Comparison of ENCODE assay signal across 8 mouse cellular contexts in genomic region chr11:98796515-98797216, GRCm38 (mm10). TPM values are rescaled to one million over a fixed set of nuclear protein-coding genes. Genes with fewer than 3 reads are reported as not detected.
DNase-seq lines count a peak whose midpoint lies in the region; ATAC-seq and TF ChIP-seq lines count a peak whose summit lies in the region.

No protein-coding gene starts in this region.

- in situ Hi-C loops in ES-E14 (cut with MboI; ENCODE audit: low sequenced_read_pairs in 2 of 2, unreplicated experiment in 2 of 2) = no loop called here

- WGBS in forebrain, embryonic 12.5 days = 3% methylated on average over 23 of the region's 23 CpGs
- WGBS in lung, embryonic 16.5 days = 1% methylated on average over 23 of the region's 23 CpGs

- H3K4me1 ChIP-seq in ES-E14 (ENCODE audit: control insufficient read depth in 2 of 2, insufficient read depth in 2 of 2, low read length in 2 of 2, poor library complexity in 1 of 2) = peaks cover under 1 to 9% of the 10 kb centered on the region in 2 experiments; a peak in 2 of 4 replicates
- peaks cover 19% of the 10 kb centered on the region for H3K4me1 ChIP-seq in bone marrow macrophage, adult 2 months (ENCODE audit: control insufficient read depth, insufficient read depth, low read length)
- H3K4me1 ChIP-seq in forebrain, embryonic 12.5 days = peaks cover 48% of the 10 kb centered on the region
- H3K4me1 ChIP-seq in lung, embryonic 16.5 days (replicated peaks; ENCODE audit: control insufficient read depth, insufficient read depth, low read length) = peaks cover 27% of the 10 kb centered on the region

- peak; percentile 28 for ATAC-seq in forebrain, embryonic 12.5 days (ENCODE audit: low FRiP score)
- peak; percentile 32 for ATAC-seq in lung, embryonic 16.5 days (ENCODE audit: low read depth)

- TF ChIP-seq POLR2A in bone marrow macrophage, adult 2 months (IDR thresholded peaks at IDR 0.05; ENCODE audit: borderline replicate concordance, low read depth, low read length) = no peak

- H3K9me3 ChIP-seq in ES-E14 (ENCODE audit: control insufficient read depth, insufficient read depth, low read depth, low read length) = no peaks in the 10 kb centered on the region
- H3K9me3 ChIP-seq in forebrain, embryonic 12.5 days = no peaks in the 10 kb centered on the region
- H3K9me3 ChIP-seq in lung, embryonic 16.5 days (ENCODE audit: control insufficient read depth, low read length) = no peaks in the 10 kb centered on the region

- peak overlapping the region; percentile 96 for H3K4me2 ChIP-seq in forebrain, embryonic 12.5 days
- peak overlapping the region; percentile 60 for H3K4me2 ChIP-seq in lung, embryonic 16.5 days (ENCODE audit: low read depth, low read length)

- DNase-seq in ES-E14 (ENCODE audit: low read depth, low spot score) = no peak
- peak; percentile 72 to 76 for DNase-seq in heart, postnatal 14 days
- DNase-seq in layer of hippocampus, adult 18-20 months (ENCODE audit: low spot score in 2 of 2) = peak; percentile 72 to 79
- DNase-seq in retina, embryonic 14.5 days (ENCODE audit: low spot score) = peak; percentile 85
- DNase-seq in c-Kit-positive CD71-positive TER-119-positive erythroid progenitor cells, embryonic 14.5 days (ENCODE audit: low spot score) = no peak

- TF ChIP-seq CTCF in bone marrow macrophage, adult 2 months (IDR thresholded peaks at IDR 0.05; ENCODE audit: low read depth, low read length) = no peak

- H3K9ac ChIP-seq in ES-E14 (ENCODE audit: insufficient read depth, low read depth, low read length, poor library complexity, severe bottlenecking) = peak overlapping the region; percentile 93
- peak overlapping the region; percentile 99 for H3K9ac ChIP-seq in forebrain, embryonic 12.5 days
- peak overlapping the region; percentile 98 for H3K9ac ChIP-seq in lung, embryonic 16.5 days (ENCODE audit: low read length)

- H3K27ac ChIP-seq in ES-E14 (ENCODE audit: insufficient read depth, low read depth, low read length, poor library complexity, severe bottlenecking) = peak overlapping the region; percentile 93; the same call in 1 of the 2 replicates
- peak overlapping the region; percentile 90 for H3K27ac ChIP-seq in bone marrow macrophage, adult 2 months (ENCODE audit: insufficient read depth, low read depth, low read length)
- H3K27ac ChIP-seq in forebrain, embryonic 12.5 days = peak overlapping the region; percentile 100
- H3K27ac ChIP-seq in lung, embryonic 16.5 days (ENCODE audit: low read length) = peak overlapping the region; percentile 100

- peak overlapping the region; percentile 81 to 85 for H3K4me3 ChIP-seq in ES-E14 (ENCODE audit: insufficient read depth in 1 of 2, low read depth in 1 of 2, low read length in 2 of 2, poor library complexity in 1 of 2, severe bottlenecking in 1 of 2)
- H3K4me3 ChIP-seq in bone marrow macrophage, adult 2 months (ENCODE audit: insufficient read depth, low read length) = peak overlapping the region; percentile 79
- H3K4me3 ChIP-seq in forebrain, embryonic 12.5 days (replicated peaks) = peak overlapping the region; percentile 100
- peak overlapping the region; percentile 98 for H3K4me3 ChIP-seq in lung, embryonic 16.5 days (ENCODE audit: low read length)

- intact Hi-C loops in heart, postnatal 14 days (cut with DNase I) = loop anchor here (1.0 kb wide), 1 partner anchor 12 kb away; no protein-coding TSS in a partner anchor

- peaks cover 8% of the 10 kb centered on the region for H3K36me3 ChIP-seq in ES-E14 (ENCODE audit: control insufficient read depth, insufficient read depth, low read length, poor library complexity, severe bottlenecking)
- H3K36me3 ChIP-seq in forebrain, embryonic 12.5 days (replicated peaks) = peaks cover 33% of the 10 kb centered on the region
- H3K36me3 ChIP-seq in lung, embryonic 16.5 days (ENCODE audit: control insufficient read depth, insufficient read depth, low read length) = peaks cover 19% of the 10 kb centered on the region

- H3K27me3 ChIP-seq in forebrain, embryonic 12.5 days = no peaks in the 10 kb centered on the region
- no peaks in the 10 kb centered on the region for H3K27me3 ChIP-seq in lung, embryonic 16.5 days (ENCODE audit: control insufficient read depth, insufficient read depth, low read depth, low read length)

TF ChIP-seq in ES-E14, 5 proteins besides CTCF, POLR2A, EP300 and RAD21:
- no peak for TF ChIP-seq HCFC1 (IDR thresholded peaks at IDR 0.05; ENCODE audit: borderline replicate concordance, insufficient read depth, low read length)
- TF ChIP-seq ZNF384 (IDR thresholded peaks at IDR 0.05; ENCODE audit: low read depth, low read length) = no peak
- no peak for TF ChIP-seq ZC3H11A (IDR thresholded peaks at IDR 0.05; ENCODE audit: borderline replicate concordance, low read depth, low read length)
- no peak for TF ChIP-seq CHD2 (IDR thresholded peaks at IDR 0.05; ENCODE audit: low read depth, low read length)
- TF ChIP-seq MAFK (IDR thresholded peaks at IDR 0.05; ENCODE audit: insufficient read depth, low read depth, low read length) = no peak

RNA-seq across cellular contexts. Expression of gene Msl1, which starts 1.4 kb away (rescaled TPM):
- 18.3 and 27.1 TPM in 2 replicates for total RNA-seq in ES-E14 (2012; rRNA removed)
- 78.4 and 79.3 TPM in 2 replicates for polyA plus RNA-seq in bone marrow macrophage, adult 2 months (2012; ENCODE audit: insufficient read depth, insufficient read length, missing spikeins)
- polyA plus RNA-seq in forebrain, embryonic 12.5 days (2016; fragmentation: Nextera tagmentation; extraction: Ambion mirVana) = 39.3 and 39.9 TPM in 2 replicates
- 10 to 100 TPM; 71.2 to 71.8 TPM for total RNA-seq in heart, postnatal 14 days (2021)
- total RNA-seq in layer of hippocampus, adult 18-20 months (2021) = 100 to 1,000 TPM; 178 to 183 TPM
- 19.4 and 20.3 TPM in 2 replicates for polyA plus RNA-seq in lung, embryonic 16.5 days (2015; fragmentation: Nextera tagmentation; extraction: Ambion mirVana)

RNA-seq across cellular contexts. Expression of gene Casc3, which starts 8.0 kb away (rescaled TPM):
- total RNA-seq in ES-E14 (2012; rRNA removed) = 11.7 and 14.6 TPM in 2 replicates
- 37.9 and 40.1 TPM in 2 replicates for polyA plus RNA-seq in bone marrow macrophage, adult 2 months (2012; ENCODE audit: insufficient read depth, insufficient read length, missing spikeins)
- 63.2 and 67.4 TPM in 2 replicates for polyA plus RNA-seq in forebrain, embryonic 12.5 days (2016; fragmentation: Nextera tagmentation; extraction: Ambion mirVana)
- total RNA-seq in heart, postnatal 14 days (2021) = 10 to 100 TPM; 23.6 to 25.0 TPM
- total RNA-seq in layer of hippocampus, adult 18-20 months (2021) = 10 to 100 TPM; 57.0 to 58.4 TPM
- polyA plus RNA-seq in lung, embryonic 16.5 days (2015; fragmentation: Nextera tagmentation; extraction: Ambion mirVana) = 33.2 and 36.6 TPM in 2 replicates

RNA-seq across cellular contexts. Expression of gene Nr1d1, which starts 21.5 kb away (rescaled TPM):
- 2.9 and 3.3 TPM in 2 replicates for total RNA-seq in ES-E14 (2012; rRNA removed)
- 7.4 and 8.2 TPM in 2 replicates for polyA plus RNA-seq in bone marrow macrophage, adult 2 months (2012; ENCODE audit: insufficient read depth, insufficient read length, missing spikeins)
- polyA plus RNA-seq in forebrain, embryonic 12.5 days (2016; fragmentation: Nextera tagmentation; extraction: Ambion mirVana) = 2.1 and 2.2 TPM in 2 replicates
- total RNA-seq in heart, postnatal 14 days (2021) = 10 to 100 TPM; 20.7 to 31.5 TPM
- 10 to 100 TPM; 66.6 to 84.3 TPM for total RNA-seq in layer of hippocampus, adult 18-20 months (2021)
- polyA plus RNA-seq in lung, embryonic 16.5 days (2015; fragmentation: Nextera tagmentation; extraction: Ambion mirVana) = 1.4 and 1.6 TPM in 2 replicates

RNA-seq across cellular contexts. Expression of gene Rapgefl1, which starts 39.9 kb away (rescaled TPM):
- 0.98 and 1.4 TPM in 2 replicates for total RNA-seq in ES-E14 (2012; rRNA removed)
- polyA plus RNA-seq in bone marrow macrophage, adult 2 months (2012; ENCODE audit: insufficient read depth, insufficient read length, missing spikeins) = 0.62 and 0.65 TPM in 2 replicates
- polyA plus RNA-seq in forebrain, embryonic 12.5 days (2016; fragmentation: Nextera tagmentation; extraction: Ambion mirVana) = 1.5 and 1.6 TPM in 2 replicates
- 1 to 10 TPM in 1 of 2 experiments, under 1 TPM in 1; 0.61 to 1.0 TPM for total RNA-seq in heart, postnatal 14 days (2021)
- total RNA-seq in layer of hippocampus, adult 18-20 months (2021) = 100 to 1,000 TPM; 196 to 203 TPM
- 1.3 and 1.4 TPM in 2 replicates for polyA plus RNA-seq in lung, embryonic 16.5 days (2015; fragmentation: Nextera tagmentation; extraction: Ambion mirVana)

RNA-seq across cellular contexts. Expression of gene Thra, which starts 56.2 kb away (rescaled TPM):
- total RNA-seq in ES-E14 (2012; rRNA removed) = 7.7 and 9.0 TPM in 2 replicates
- polyA plus RNA-seq in bone marrow macrophage, adult 2 months (2012; ENCODE audit: insufficient read depth, insufficient read length, missing spikeins) = 20.7 and 23.5 TPM in 2 replicates
- 53.4 and 59.8 TPM in 2 replicates for polyA plus RNA-seq in forebrain, embryonic 12.5 days (2016; fragmentation: Nextera tagmentation; extraction: Ambion mirVana)
- total RNA-seq in heart, postnatal 14 days (2021) = 100 to 1,000 TPM; 123 to 130 TPM
- 1,000 to 10,000 TPM; 1,110 to 1,111 TPM for total RNA-seq in layer of hippocampus, adult 18-20 months (2021)
- polyA plus RNA-seq in lung, embryonic 16.5 days (2015; fragmentation: Nextera tagmentation; extraction: Ambion mirVana) = 36.3 and 36.4 TPM in 2 replicates

Comparison
In these comparisons a context has a peak if more than half of its experiments do, and no peak if none do; other contexts are left out.
1. DNase-seq: peak in heart, postnatal 14 days (2 of 2), layer of hippocampus, adult 18-20 months (2 of 2) and retina, embryonic 14.5 days (single experiment); none in ES-E14 (single experiment) and c-Kit-positive CD71-positive TER-119-positive erythroid progenitor cells, embryonic 14.5 days (single experiment).
2. Peak in every context shown above with its lines, with median percentiles within 50 percentile points of each other: H3K27ac ChIP-seq, H3K4me3 ChIP-seq and H3K9ac ChIP-seq.